27 mouse cellular contexts compared by ENCODE assay signal in the genomic region with DNA sequence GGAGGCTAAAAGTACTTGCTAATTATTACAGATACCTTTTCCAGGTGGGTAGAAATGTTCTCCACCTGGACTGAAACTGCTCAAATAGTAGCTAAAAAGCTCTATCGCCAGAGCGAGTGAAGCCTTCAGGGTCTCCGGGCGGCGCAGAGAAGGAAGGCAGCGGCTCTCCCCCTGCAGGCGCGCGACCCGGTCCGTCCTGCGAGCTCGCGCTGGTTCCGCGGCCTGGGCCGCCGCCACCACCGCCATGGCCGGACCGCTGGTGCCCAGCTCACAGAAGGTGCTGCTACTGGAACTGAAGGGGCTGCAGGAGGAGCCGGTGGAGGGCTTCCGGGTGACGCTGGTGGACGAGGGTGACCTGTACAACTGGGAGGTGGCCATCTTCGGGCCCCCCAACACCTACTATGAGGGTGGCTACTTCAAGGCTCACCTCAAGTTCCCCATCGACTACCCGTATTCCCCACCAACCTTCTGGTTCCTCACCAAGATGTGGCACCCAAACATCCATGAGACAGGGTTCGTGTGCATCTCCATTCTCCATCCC. TPM values are rescaled to one million over a fixed set of nuclear protein-coding genes. Genes with fewer than 3 reads are reported as not detected.
DNase-seq lines count a peak whose midpoint lies in the region; ATAC-seq and TF ChIP-seq lines count a peak whose summit lies in the region.
"Had no signal": no experiment of that assay in that cellular context is flagged by ENCODE, and none has a peak within 500 bp of the region (broad histone marks: within the 10 kb centered on the region; RNA-seq: fewer than 3 reads in every experiment).

Gene Cdc34b (plus strand): TSS at position 51 of the 541 bp plus-strand sequence.

- H3K4me3 ChIP-seq in kidney, embryonic 14.5 days (ENCODE audit: low read length): no peak within 1 kb of the TSS
- H3K4me3 ChIP-seq in ES-Bruce4 (ENCODE audit: low read depth, low read length): peak within 1 kb of the TSS; percentile 5; the same call in 1 of the 2 replicates
- no peak within 1 kb of the TSS for H3K4me3 ChIP-seq in gastrocnemius, adult 2 months
- H3K4me3 ChIP-seq: embryonic facial prominence, embryonic 12.5 days; embryonic facial prominence, embryonic 15.5 days; forebrain, embryonic 12.5 days; forebrain, embryonic 15.5 days; heart, embryonic 12.5 days; heart, embryonic 15.5 days; hindbrain, embryonic 10.5 days; hindbrain, embryonic 13.5 days had no signal

- H3K9me3 ChIP-seq in kidney, embryonic 14.5 days (ENCODE audit: control insufficient read depth, low read length): no peaks in the 10 kb centered on the region
- peaks cover 5% of the 10 kb centered on the region; the same call in 1 of the 2 replicates for H3K9me3 ChIP-seq in ES-Bruce4 (replicated peaks; ENCODE audit: control insufficient read depth, insufficient read depth, low read length, poor library complexity, severe bottlenecking)
- H3K9me3 ChIP-seq: embryonic facial prominence, embryonic 12.5 days; embryonic facial prominence, embryonic 15.5 days; forebrain, embryonic 12.5 days; forebrain, embryonic 15.5 days; G1E; heart, embryonic 15.5 days; hindbrain, embryonic 13.5 days had no signal

- no peak for TF ChIP-seq CTCF in ES-Bruce4 (IDR thresholded peaks at IDR 0.05; ENCODE audit: low read depth, low read length)
- no peak for TF ChIP-seq CTCF in gastrocnemius, adult 2 months (IDR thresholded peaks at IDR 0.05)

- 0 out of 2 replicates have a peak, but pooled peaks have one; percentile 52 for ATAC-seq in kidney, embryonic 14.5 days (ENCODE audit: low FRiP score, low TSS enrichment)
- 0 out of 2 replicates have a peak, but pooled peaks have one; percentile 58 for ATAC-seq in granulocyte monocyte progenitor cell, adult 5-6 weeks (replicated peaks; ENCODE audit: poor library complexity, severe bottlenecking)
- ATAC-seq: forebrain, embryonic 15.5 days; hindbrain, embryonic 16.5 days; Patski had no signal

- H3K27me3 ChIP-seq in kidney, embryonic 14.5 days (ENCODE audit: control insufficient read depth, insufficient read depth, low read length): no peaks in the 10 kb centered on the region
- no peaks in the 10 kb centered on the region for H3K27me3 ChIP-seq in ES-Bruce4 (ENCODE audit: control insufficient read depth, insufficient read depth, low read length, poor library complexity, severe bottlenecking)
- H3K27me3 ChIP-seq: embryonic facial prominence, embryonic 12.5 days; embryonic facial prominence, embryonic 15.5 days; forebrain, embryonic 12.5 days; forebrain, embryonic 15.5 days; hindbrain, embryonic 13.5 days had no signal

- no peaks in the 10 kb centered on the region for H3K4me1 ChIP-seq in kidney, embryonic 14.5 days (ENCODE audit: control insufficient read depth, insufficient read depth, low read length)
- H3K4me1 ChIP-seq in ES-Bruce4 (ENCODE audit: control insufficient read depth, insufficient read depth, low read length): no peaks in the 10 kb centered on the region
- H3K4me1 ChIP-seq: embryonic facial prominence, embryonic 12.5 days; embryonic facial prominence, embryonic 15.5 days; forebrain, embryonic 12.5 days; forebrain, embryonic 15.5 days; heart, embryonic 12.5 days; heart, embryonic 15.5 days; hindbrain, embryonic 10.5 days; hindbrain, embryonic 13.5 days had no signal

- H3K27ac ChIP-seq in kidney, embryonic 14.5 days (ENCODE audit: low read depth, low read length): no peak within 1 kb of the TSS
- H3K27ac ChIP-seq in ES-Bruce4 (ENCODE audit: insufficient read depth, low read length): no peak within 1 kb of the TSS
- H3K27ac ChIP-seq in gastrocnemius, adult 2 months: no peak within 1 kb of the TSS
- H3K27ac ChIP-seq: embryonic facial prominence, embryonic 12.5 days; embryonic facial prominence, embryonic 15.5 days; forebrain, embryonic 12.5 days; forebrain, embryonic 15.5 days; heart, embryonic 15.5 days; hindbrain, embryonic 10.5 days; hindbrain, embryonic 13.5 days had no signal

- no peak for DNase-seq in kidney, postnatal 14 days
- no peak for DNase-seq in right cerebral cortex, postnatal 36 days (ENCODE audit: low spot score in 2 of 2)
- no peak for DNase-seq in gastrocnemius, adult 2 months
- DNase-seq: adrenal gland, adult 2 months; adrenal gland, postnatal 14 days; cerebellum, adult 11 months; cerebellum, adult 2 months; cerebellum, adult 9-11 months; cerebellum, postnatal 25 days; gastrocnemius, postnatal 10 days; heart, adult 18-20 months; heart, postnatal 10 days; heart, postnatal 36 days had no signal

- H3K4me2 ChIP-seq in kidney, embryonic 14.5 days (replicated peaks; ENCODE audit: low read depth, low read length): no peak within 1 kb of the TSS
- H3K4me2 ChIP-seq: embryonic facial prominence, embryonic 12.5 days; embryonic facial prominence, embryonic 15.5 days; forebrain, embryonic 12.5 days; forebrain, embryonic 15.5 days; heart, embryonic 12.5 days; heart, embryonic 15.5 days; hindbrain, embryonic 13.5 days had no signal

- 83% methylated on average over 29 of the region's 29 CpGs for WGBS in kidney, embryonic 14.5 days

- no peak for TF ChIP-seq EP300 in ES-Bruce4 (IDR thresholded peaks at IDR 0.05; ENCODE audit: insufficient read depth, low read depth, low read length)

- TF ChIP-seq POLR2A in ES-Bruce4 (IDR thresholded peaks at IDR 0.05; ENCODE audit: insufficient read depth, low read length): no peak

- intact Hi-C loops in gastrocnemius, adult 2 months (cut with DNase I): no loop called here

- no peak within 1 kb of the TSS for H3K9ac ChIP-seq in kidney, embryonic 14.5 days (ENCODE audit: low read depth, low read length)
- H3K9ac ChIP-seq in ES-Bruce4 (ENCODE audit: low read depth, poor library complexity, severe bottlenecking): peak within 1 kb of the TSS; percentile 40; the same call in 1 of the 2 replicates
- H3K9ac ChIP-seq: embryonic facial prominence, embryonic 12.5 days; embryonic facial prominence, embryonic 15.5 days; forebrain, embryonic 12.5 days; forebrain, embryonic 15.5 days; heart, embryonic 12.5 days; heart, embryonic 15.5 days; hindbrain, embryonic 13.5 days had no signal

- no peaks in the 10 kb centered on the region for H3K36me3 ChIP-seq in kidney, embryonic 14.5 days (ENCODE audit: control insufficient read depth, insufficient read depth, low read length)
- no peaks in the 10 kb centered on the region for H3K36me3 ChIP-seq in ES-Bruce4 (ENCODE audit: control insufficient read depth, insufficient read depth, low read length, poor library complexity, severe bottlenecking)
- H3K36me3 ChIP-seq: embryonic facial prominence, embryonic 12.5 days; embryonic facial prominence, embryonic 15.5 days; forebrain, embryonic 12.5 days; forebrain, embryonic 15.5 days; G1E; heart, embryonic 12.5 days; heart, embryonic 15.5 days; hindbrain, embryonic 10.5 days; hindbrain, embryonic 13.5 days had no signal

RNA-seq across cellular contexts. Expression of gene Cdc34b, which starts in this region (rescaled TPM):
- polyA plus RNA-seq in kidney, embryonic 14.5 days (2014; fragmentation: Nextera tagmentation; extraction: Ambion mirVana): not detected in 2 replicates
- 0.55 TPM in 1 of 2 replicates, not detected in the other for polyA plus RNA-seq in ES-Bruce4 (2011; ENCODE audit: insufficient read depth, insufficient read length, low read depth, missing spikeins)
- total RNA-seq in granulocyte monocyte progenitor cell, adult 5-6 weeks (2014; fragmentation: Nextera tagmentation): not detected in 2 replicates
- not detected in 2 replicates for total RNA-seq in granulocyte monocyte progenitor cell, adult 5-6 weeks (2017)
- 1 to 10 TPM in 1 of 2 experiments, under 1 TPM in 1; 0.82 to 1.3 TPM for total RNA-seq in gastrocnemius, adult 2 months (2021)
- total RNA-seq: adrenal gland, postnatal 14 days had no signal
- polyA plus RNA-seq: embryonic facial prominence, embryonic 15.5 days; forebrain, embryonic 15.5 days; G1E; heart, embryonic 12.5 days; heart, embryonic 15.5 days; hindbrain, embryonic 16.5 days had no signal

Comparison
In these comparisons a context has a peak if more than half of its experiments do, and no peak if none do; other contexts are left out.
1. Peak in ATAC-seq in kidney, embryonic 14.5 days; RNA of the gene not detected or under 1 TPM.
2. Peak in ATAC-seq in granulocyte monocyte progenitor cell, adult 5-6 weeks; RNA of the gene not detected or under 1 TPM.